ENCODE assay signal across 25 mouse cellular contexts in the genomic region with DNA sequence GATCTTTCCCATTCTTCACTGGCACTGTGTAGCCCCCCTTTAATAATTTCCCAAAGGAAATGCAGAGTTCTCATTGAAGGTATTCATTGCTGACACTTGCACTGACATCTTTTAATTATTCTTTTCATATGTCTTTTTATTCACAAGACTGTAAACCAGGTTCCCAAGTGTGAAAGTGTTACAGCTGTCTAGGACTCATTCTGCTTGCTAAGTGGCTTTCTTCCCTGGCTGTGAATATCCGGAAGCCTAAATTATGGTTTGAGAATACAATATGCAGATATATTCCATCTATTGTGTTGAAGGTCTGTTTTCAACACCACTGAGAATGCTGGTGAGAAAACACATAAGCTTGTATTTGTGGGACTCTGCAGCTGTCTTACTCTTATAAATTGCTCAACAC.
DNase-seq lines count a peak whose midpoint lies in the region; ATAC-seq and TF ChIP-seq lines count a peak whose summit lies in the region.
"Had no signal": no experiment of that assay in that cellular context is flagged by ENCODE, and none has a peak within 500 bp of the region (broad histone marks: within the 10 kb centered on the region; RNA-seq: fewer than 3 reads in every experiment).

No protein-coding gene starts in this region.

- DNase-seq in hindbrain, embryonic 11.5 days (ENCODE audit: low spot score), result no peak
- peak; percentile 80 for DNase-seq in brain, embryonic 14.5 days (ENCODE audit: low read depth)
- DNase-seq in midbrain, embryonic 14.5 days, result no peak
- no peak for DNase-seq in lung, adult 2 months
- DNase-seq in gastrocnemius, postnatal 10 days, result no peak
- DNase-seq: adrenal gland, adult 2 months; B cell, adult 2 months; cerebellum, adult 2 months; cerebellum, postnatal 25 days; heart, adult 11 months; heart, postnatal 10 days; kidney, adult 11 months; left cerebral cortex, postnatal 4 days; lung, postnatal 4 days; thymus, adult 18-20 months; thymus, postnatal 36 days had no signal

- H3K4me1 ChIP-seq in hindbrain, embryonic 13.5 days (replicated peaks), result peaks cover 43% of the 10 kb centered on the region
- no peaks in the 10 kb centered on the region for H3K4me1 ChIP-seq in hindbrain, embryonic 11.5 days (replicated peaks; ENCODE audit: control insufficient read depth, insufficient read depth, low read length)
- peaks cover 41% of the 10 kb centered on the region for H3K4me1 ChIP-seq in forebrain, embryonic 16.5 days (replicated peaks; ENCODE audit: control insufficient read depth, insufficient read depth, low read length)
- peaks cover 55% of the 10 kb centered on the region for H3K4me1 ChIP-seq in midbrain, embryonic 14.5 days (ENCODE audit: control insufficient read depth, insufficient read depth, low read length)
- no peaks in the 10 kb centered on the region for H3K4me1 ChIP-seq in lung, adult 2 months (ENCODE audit: control insufficient read depth, insufficient read depth, low read length)
- H3K4me1 ChIP-seq: embryonic facial prominence, embryonic 12.5 days; heart, embryonic 12.5 days; limb, embryonic 15.5 days had no signal

- H3K4me2 ChIP-seq in hindbrain, embryonic 13.5 days, result no peak overlapping the region
- H3K4me2 ChIP-seq in hindbrain, embryonic 11.5 days (replicated peaks; ENCODE audit: low read depth, low read length), result no peak overlapping the region
- no peak overlapping the region for H3K4me2 ChIP-seq in forebrain, embryonic 16.5 days (ENCODE audit: low read length)
- H3K4me2 ChIP-seq in midbrain, embryonic 14.5 days (ENCODE audit: low read length), result no peak overlapping the region
- H3K4me2 ChIP-seq: embryonic facial prominence, embryonic 12.5 days; heart, embryonic 12.5 days; limb, embryonic 15.5 days had no signal

- no peak for TF ChIP-seq CTCF in brain, embryonic 14.5 days (IDR thresholded peaks at IDR 0.05; ENCODE audit: borderline replicate concordance, extremely low read depth, insufficient read depth, insufficient read length)
- TF ChIP-seq CTCF in lung, adult 2 months (IDR thresholded peaks at IDR 0.05; ENCODE audit: insufficient read depth, low read length), result no peak

- H3K9ac ChIP-seq in hindbrain, embryonic 13.5 days, result no peak overlapping the region
- no peak overlapping the region for H3K9ac ChIP-seq in hindbrain, embryonic 11.5 days (ENCODE audit: low read depth, low read length)
- H3K9ac ChIP-seq in forebrain, embryonic 16.5 days (replicated peaks; ENCODE audit: low read depth, low read length), result no peak overlapping the region
- H3K9ac ChIP-seq in midbrain, embryonic 14.5 days (replicated peaks; ENCODE audit: low read length), result no peak overlapping the region
- H3K9ac ChIP-seq: embryonic facial prominence, embryonic 12.5 days; heart, embryonic 12.5 days; limb, embryonic 15.5 days; liver, embryonic 14.5 days had no signal

- WGBS in hindbrain, embryonic 13.5 days, result 39% methylated on average over 1 of the region's 1 CpGs
- 79% methylated on average over 1 of the region's 1 CpGs for WGBS in hindbrain, embryonic 11.5 days
- WGBS in forebrain, embryonic 16.5 days, result 18% methylated on average over 1 of the region's 1 CpGs
- WGBS in midbrain, embryonic 14.5 days, result 19% methylated on average over 1 of the region's 1 CpGs
- WGBS in lung, adult 2 months, result 85% methylated on average over 1 of the region's 1 CpGs

- no peaks in the 10 kb centered on the region for H3K27me3 ChIP-seq in hindbrain, embryonic 13.5 days
- H3K27me3 ChIP-seq in hindbrain, embryonic 11.5 days (ENCODE audit: control insufficient read depth, insufficient read depth, low read length), result no peaks in the 10 kb centered on the region
- H3K27me3 ChIP-seq in forebrain, embryonic 16.5 days (replicated peaks; ENCODE audit: control insufficient read depth, insufficient read depth, low read length), result no peaks in the 10 kb centered on the region
- H3K27me3 ChIP-seq in midbrain, embryonic 14.5 days (ENCODE audit: control insufficient read depth, insufficient read depth, low read length), result no peaks in the 10 kb centered on the region
- H3K27me3 ChIP-seq: CH12.LX; embryonic facial prominence, embryonic 12.5 days; heart, embryonic 12.5 days; limb, embryonic 15.5 days had no signal

- H3K9me3 ChIP-seq in hindbrain, embryonic 13.5 days, result no peaks in the 10 kb centered on the region
- H3K9me3 ChIP-seq in hindbrain, embryonic 11.5 days (ENCODE audit: control insufficient read depth, low read length), result no peaks in the 10 kb centered on the region
- no peaks in the 10 kb centered on the region for H3K9me3 ChIP-seq in forebrain, embryonic 16.5 days (ENCODE audit: control insufficient read depth, low read length)
- H3K9me3 ChIP-seq in midbrain, embryonic 14.5 days (ENCODE audit: control insufficient read depth, low read length), result no peaks in the 10 kb centered on the region
- H3K9me3 ChIP-seq: embryonic facial prominence, embryonic 12.5 days; G1E; heart, embryonic 12.5 days; limb, embryonic 15.5 days had no signal

- no peaks in the 10 kb centered on the region for H3K36me3 ChIP-seq in hindbrain, embryonic 13.5 days
- H3K36me3 ChIP-seq in hindbrain, embryonic 11.5 days (ENCODE audit: control insufficient read depth, insufficient read depth, low read length), result no peaks in the 10 kb centered on the region
- no peaks in the 10 kb centered on the region for H3K36me3 ChIP-seq in forebrain, embryonic 16.5 days (ENCODE audit: control insufficient read depth, insufficient read depth)
- no peaks in the 10 kb centered on the region for H3K36me3 ChIP-seq in midbrain, embryonic 14.5 days (ENCODE audit: control insufficient read depth, insufficient read depth, low read length)
- H3K36me3 ChIP-seq: embryonic facial prominence, embryonic 12.5 days; G1E; heart, embryonic 12.5 days; limb, embryonic 15.5 days had no signal

- ATAC-seq in hindbrain, embryonic 13.5 days (ENCODE audit: low FRiP score), result no peak
- no peak for ATAC-seq in hindbrain, embryonic 11.5 days (ENCODE audit: low FRiP score)
- ATAC-seq in forebrain, embryonic 16.5 days, result peak; percentile 62
- ATAC-seq in midbrain, embryonic 14.5 days (ENCODE audit: low FRiP score, low TSS enrichment), result peak; percentile 9; the same call in 1 of the 2 replicates
- ATAC-seq: Patski had no signal

- no peak for TF ChIP-seq POLR2A in brain, embryonic 14.5 days (IDR thresholded peaks at IDR 0.05; ENCODE audit: borderline replicate concordance, extremely low read depth, insufficient read depth, insufficient read length, poor library complexity, severe bottlenecking)
- TF ChIP-seq POLR2A in lung, adult 2 months (IDR thresholded peaks at IDR 0.05; ENCODE audit: borderline replicate concordance, extremely low read depth, low read depth, low read length), result no peak

- no peak overlapping the region for H3K4me3 ChIP-seq in hindbrain, embryonic 13.5 days
- no peak overlapping the region for H3K4me3 ChIP-seq in hindbrain, embryonic 11.5 days (ENCODE audit: low read depth, low read length)
- H3K4me3 ChIP-seq in forebrain, embryonic 16.5 days (replicated peaks; ENCODE audit: low read length), result no peak overlapping the region
- H3K4me3 ChIP-seq in midbrain, embryonic 14.5 days (replicated peaks; ENCODE audit: low read depth, low read length), result no peak overlapping the region
- H3K4me3 ChIP-seq in lung, adult 2 months (replicated peaks; ENCODE audit: extremely low read depth, low read depth, low read length), result no peak overlapping the region
- H3K4me3 ChIP-seq: embryonic facial prominence, embryonic 12.5 days; heart, embryonic 12.5 days; limb, embryonic 15.5 days had no signal

- peak overlapping the region; percentile 84 for H3K27ac ChIP-seq in hindbrain, embryonic 13.5 days
- no peak overlapping the region for H3K27ac ChIP-seq in hindbrain, embryonic 11.5 days (ENCODE audit: low read depth, low read length)
- H3K27ac ChIP-seq in forebrain, embryonic 16.5 days (ENCODE audit: low read length), result peak overlapping the region; percentile 29
- H3K27ac ChIP-seq in midbrain, embryonic 14.5 days (replicated peaks; ENCODE audit: low read depth, low read length), result peak overlapping the region; percentile 87
- H3K27ac ChIP-seq: embryonic facial prominence, embryonic 12.5 days; limb, embryonic 15.5 days; liver, embryonic 14.5 days had no signal

Comparison
In these comparisons a context has a peak if more than half of its experiments do, and no peak if none do; other contexts are left out.
1. ATAC-seq: peak in forebrain, embryonic 16.5 days (single experiment) and midbrain, embryonic 14.5 days (single experiment); none in hindbrain, embryonic 13.5 days (single experiment) and hindbrain, embryonic 11.5 days (single experiment).